Mouse (Mus musculus) C2C12 (cell line): ENCODE measurements around the gene Baiap2l1. TPM values are rescaled to one million over a fixed set of nuclear protein-coding genes. Genes with fewer than 3 reads are reported as not detected.

ENCODE experiments used
- H3K27me3 ChIP-seq: one replicate; pipeline ENCODE4 v1.6.1; 2011; ENCODE audit not compliant: control insufficient read depth, insufficient read depth, insufficient read length
- H3K36me3 ChIP-seq: one replicate; pipeline ENCODE4 v1.6.1; 2011; ENCODE audit not compliant: control insufficient read depth, insufficient read depth
- H3K4me3 ChIP-seq: one replicate; pipeline ENCODE4 v1.5.1; 2011; ENCODE audit warnings: mild to moderate bottlenecking, control low read depth; ENCODE audit not compliant: poor library complexity, insufficient read depth, severe bottlenecking
- H3K79me2 ChIP-seq: one replicate; pipeline ENCODE4 v1.6.1; 2011; ENCODE audit not compliant: control insufficient read depth, insufficient read depth
- H3K79me3 ChIP-seq: one replicate; pipeline ENCODE4 v1.6.1; 2011; ENCODE audit warnings: low read depth, control low read depth
- H3ac ChIP-seq: one replicate; pipeline ENCODE3; 2011; ENCODE audit warnings: low read depth; ENCODE audit not compliant: control insufficient read depth, insufficient read length
- CEBPB ChIP-seq: IDR thresholded peaks from one replicate; pipeline ENCODE4 v1.6.1; 2011; ENCODE audit warnings: low read depth, mild to moderate bottlenecking, control low read depth, moderate library complexity
- CTCF ChIP-seq: IDR thresholded peaks from one replicate; pipeline ENCODE4 v1.5.1; 2011; ENCODE audit not compliant: control insufficient read depth, insufficient read depth, insufficient read length
- FOSL1 ChIP-seq: IDR thresholded peaks from one replicate; pipeline ENCODE4 v1.8.0; 2011; ENCODE audit warnings: mild to moderate bottlenecking, low read length; ENCODE audit not compliant: poor library complexity, insufficient read depth, severe bottlenecking
- MAX ChIP-seq: IDR thresholded peaks from one replicate; pipeline ENCODE4 v1.6.1; 2011; ENCODE audit warnings: mild to moderate bottlenecking, control low read depth
- MYOD1 ChIP-seq: IDR thresholded peaks from one replicate; pipeline ENCODE4 v1.6.1; 2011; ENCODE audit warnings: low read depth; ENCODE audit not compliant: control insufficient read depth, insufficient read length
- MYOG ChIP-seq: IDR thresholded peaks from one replicate; pipeline ENCODE4 v1.6.1; 2011; ENCODE audit not compliant: control insufficient read depth, insufficient read length; ENCODE audit errors: extremely low read depth
- USF1 ChIP-seq: IDR thresholded peaks from one replicate; pipeline ENCODE4 v1.6.1; 2011; ENCODE audit warnings: low read depth, mild to moderate bottlenecking, control low read depth, moderate library complexity
- polyA plus RNA-seq: library from polyadenylated mRNA; unstranded; fragments of >200 nt; fragmentation: generic; extraction: Trizol; gene quantifications from one replicate; pipeline ENCODE4 v1.2.1, GENCODE M21; 2012; ENCODE audit warnings: missing spikeins

Gene Baiap2l1
- polyA plus RNA-seq, 1 experiment: 18.9 TPM

DNA sequence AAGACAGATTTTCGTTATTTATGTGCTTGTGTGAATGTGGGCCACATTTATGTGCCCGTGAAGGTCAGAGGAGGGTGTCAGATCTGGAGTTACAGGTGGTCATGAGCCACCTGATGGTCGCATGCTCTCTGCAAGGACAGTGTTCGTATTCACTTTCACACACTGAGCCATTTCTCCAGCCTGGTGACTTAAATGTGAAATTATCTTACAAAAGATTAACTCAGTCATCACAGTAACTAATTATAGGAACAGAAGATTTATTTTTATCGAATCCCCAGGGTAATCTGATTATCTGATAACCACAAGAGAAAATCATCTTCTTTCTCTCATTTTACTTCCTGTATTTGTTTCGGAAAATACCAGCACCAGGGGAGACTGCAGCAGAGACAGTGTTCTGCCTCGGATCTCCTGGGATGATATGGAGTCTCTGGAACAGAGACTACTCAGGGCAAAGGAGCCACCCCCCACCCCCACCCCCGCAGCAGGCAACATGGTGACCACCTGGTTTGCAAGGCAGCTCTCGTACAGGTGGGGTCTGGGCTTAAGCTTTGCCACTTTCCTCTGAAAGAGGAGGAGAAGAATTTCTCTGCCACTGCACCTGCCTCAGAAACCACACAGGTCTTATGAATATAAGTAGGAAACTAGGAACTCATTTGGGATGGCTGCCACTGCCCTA lies 71.2 kb downstream of the Baiap2l1 start:
- H3K36me3 ChIP-seq: peaks cover 7% of the 10 kb centered on the region
- no peaks in the 10 kb centered on the region for H3K79me3 ChIP-seq
- H3K79me2 ChIP-seq: no peaks in the 10 kb centered on the region
- TF ChIP-seq MYOG (no peak), CTCF (no peak), FOSL1 (no peak), MAX (no peak), MYOD1 (no peak), USF1 (no peak), CEBPB (no peak)
- H3K27me3 ChIP-seq: no peaks in the 10 kb centered on the region
- no peak overlapping the region for H3K4me3 ChIP-seq
- H3ac ChIP-seq: no peak overlapping the region

- Histone ChIP-seq H3K36me3 (peaks cover 8% of the 10 kb centered on the region), H3K79me3 (no peaks in the 10 kb centered on the region), H3K4me3 (no peak overlapping the region), H3ac (no peak overlapping the region), H3K79me2 (no peaks in the 10 kb centered on the region), H3K27me3 (no peaks in the 10 kb centered on the region)
- no peak for TF ChIP-seq CEBPB
- peak; percentile 98 for TF ChIP-seq MYOD1
- no peak for TF ChIP-seq FOSL1
These were observed 73.3 kb downstream of the Baiap2l1 start for GRCm38 (mm10) chr5:144284599-144284998.

DNA sequence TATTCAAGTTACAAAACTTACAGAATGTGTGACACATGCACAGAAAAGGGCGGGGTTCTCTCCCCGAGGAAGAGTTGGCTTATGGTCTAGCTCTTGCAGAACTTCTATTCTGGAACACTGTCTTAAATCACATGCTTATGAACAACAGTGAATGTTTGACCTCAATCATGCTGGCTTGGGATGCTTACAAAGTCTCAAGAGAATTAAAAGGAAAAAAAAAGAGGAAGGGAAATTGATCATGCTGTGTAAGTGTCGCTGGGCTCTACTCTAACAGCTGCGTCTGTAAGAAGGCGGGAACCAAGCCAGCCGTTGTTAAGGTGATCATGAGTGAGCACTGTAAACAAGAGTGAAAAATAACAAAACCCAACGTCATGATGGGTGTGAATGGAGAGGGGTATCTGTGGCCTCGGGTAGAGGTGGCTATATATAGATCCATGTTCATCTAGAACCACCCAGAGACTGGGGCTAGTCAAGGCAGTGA lies 74.3 kb downstream of the Baiap2l1 start:
- TF ChIP-seq CEBPB (no peak), MYOD1 (peak; percentile 61), MYOG (no peak), CTCF (no peak), USF1 (no peak)
- H3K36me3 ChIP-seq: peaks cover 15% of the 10 kb centered on the region

DNA sequence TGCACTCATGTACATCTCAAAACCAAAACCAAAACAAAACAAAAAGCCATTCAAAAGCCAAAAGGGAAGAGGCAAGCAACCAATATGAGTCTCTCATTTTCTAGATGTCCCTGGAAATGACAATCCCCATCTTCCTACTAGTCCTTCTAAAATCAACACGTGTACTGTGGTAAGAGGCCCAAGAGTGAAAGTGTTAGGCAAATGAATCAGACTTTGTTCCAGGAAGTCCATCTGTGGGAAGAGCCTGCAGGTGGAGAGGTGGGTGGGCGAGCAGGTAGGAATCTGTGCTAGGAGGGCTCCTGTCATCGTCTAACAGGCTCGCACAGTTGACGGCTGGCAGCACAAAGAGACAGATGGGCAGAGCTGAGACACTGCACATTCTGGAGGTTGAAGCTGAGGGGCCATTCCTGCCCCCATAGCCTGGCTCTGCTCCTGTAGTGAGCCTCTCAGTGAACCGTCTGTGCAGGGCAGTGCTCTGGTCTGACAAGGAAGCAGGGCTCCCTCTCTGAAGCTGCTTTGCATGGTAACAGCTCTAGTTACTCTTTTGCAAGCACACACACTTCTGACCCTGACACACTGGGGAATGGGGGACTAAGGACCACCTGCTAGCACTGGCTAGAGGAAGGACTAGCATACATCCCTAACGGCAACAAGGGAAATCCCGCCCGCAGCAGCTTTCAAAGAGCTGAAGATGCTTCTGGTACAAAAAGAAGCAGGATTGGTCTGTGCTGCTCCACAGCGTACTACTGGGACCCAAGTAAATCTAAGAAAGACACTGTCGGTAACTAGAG lies 75.2 kb downstream of the Baiap2l1 start:
- no peak for TF ChIP-seq MYOD1
- no peak for TF ChIP-seq CEBPB
- no peak for TF ChIP-seq CTCF
- no peak for TF ChIP-seq USF1
- no peak for TF ChIP-seq FOSL1
- no peak for TF ChIP-seq MYOG
- no peak for TF ChIP-seq MAX
- Histone ChIP-seq H3K79me2 (no peaks in the 10 kb centered on the region), H3ac (no peak overlapping the region), H3K79me3 (no peaks in the 10 kb centered on the region), H3K36me3 (peaks cover 15% of the 10 kb centered on the region), H3K4me3 (no peak overlapping the region), H3K27me3 (no peaks in the 10 kb centered on the region)

More for the DNA sequence above, 74.3 kb downstream of the Baiap2l1 start:
- H3K4me3 ChIP-seq: no peak overlapping the region
- no peaks in the 10 kb centered on the region for H3K79me2 ChIP-seq
- no peaks in the 10 kb centered on the region for H3K79me3 ChIP-seq
- H3ac ChIP-seq: no peak overlapping the region
- no peaks in the 10 kb centered on the region for H3K27me3 ChIP-seq

GRCm38 (mm10) chr5:144279926-144280325 lies 78.0 kb downstream of the Baiap2l1 start:
- H3ac ChIP-seq: no peak overlapping the region
- H3K27me3 ChIP-seq: no peaks in the 10 kb centered on the region
- no peaks in the 10 kb centered on the region for H3K79me2 ChIP-seq
- peaks cover 15% of the 10 kb centered on the region for H3K36me3 ChIP-seq
- no peak overlapping the region for H3K4me3 ChIP-seq
- TF ChIP-seq MYOD1 (no peak), MYOG (no peak), CTCF (no peak), USF1 (no peak), FOSL1 (no peak), MAX (no peak), CEBPB (no peak)
- H3K79me3 ChIP-seq: no peaks in the 10 kb centered on the region
